Mouse (Mus musculus) left cerebral cortex, postnatal 25 days (tissue): ENCODE results near the gene H2-T24. TPM values are rescaled to one million over a fixed set of nuclear protein-coding genes. Genes with fewer than 3 reads are reported as not detected.

Experiments
- DNase-seq, 2 experiments: peaks; one replicate each; pipeline ENCODE4 v3.0.0; 2022; ENCODE audit warnings: low spot score in 2 of 2, mixed read lengths in 1 of 2
- intact Hi-C: fragments of 180-260 bp; cut with DNase I; formaldehyde crosslinking; loops from one replicate; pipeline ENCODE4 v1.15.1; 2025
- microRNA-seq, 2 experiments: library from miRNA; unstranded; fragments of <30 nt; microRNA quantifications; one replicate each; pipeline ENCODE4 v1.2.0; 2022
- total RNA-seq, 2 experiments: library from RNA; stranded (reverse); gene quantifications; 2 replicates each; pipeline ENCODE4 v1.2.3; 2021

H2-T24 gene
- total RNA-seq, 2 experiments from 2014 or later: 1.7 to 2.3 TPM

DNA sequence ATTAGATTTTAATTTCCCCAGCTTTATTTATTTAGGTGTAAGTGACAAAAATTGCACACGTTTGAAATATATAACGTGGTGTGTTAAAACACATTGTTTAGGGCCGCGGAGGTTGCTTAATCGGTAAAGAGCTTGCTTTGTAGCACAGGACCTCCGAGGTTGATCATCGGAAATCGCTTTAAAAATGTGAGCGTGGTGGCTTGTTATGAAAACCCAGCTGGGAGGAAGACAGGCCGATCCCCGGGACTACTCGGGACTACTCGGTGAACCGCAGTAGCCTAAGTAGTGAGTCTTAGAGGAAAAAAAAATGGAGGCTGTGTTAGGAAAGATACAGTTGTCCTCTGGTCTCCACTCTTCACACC lies 25.5 kb downstream of the H2-T24 start:
- no peak for DNase-seq
- intact Hi-C loops: loop anchor here (5.0 kb wide), 1 partner anchor 117 kb away; no protein-coding TSS in a partner anchor

DNA sequence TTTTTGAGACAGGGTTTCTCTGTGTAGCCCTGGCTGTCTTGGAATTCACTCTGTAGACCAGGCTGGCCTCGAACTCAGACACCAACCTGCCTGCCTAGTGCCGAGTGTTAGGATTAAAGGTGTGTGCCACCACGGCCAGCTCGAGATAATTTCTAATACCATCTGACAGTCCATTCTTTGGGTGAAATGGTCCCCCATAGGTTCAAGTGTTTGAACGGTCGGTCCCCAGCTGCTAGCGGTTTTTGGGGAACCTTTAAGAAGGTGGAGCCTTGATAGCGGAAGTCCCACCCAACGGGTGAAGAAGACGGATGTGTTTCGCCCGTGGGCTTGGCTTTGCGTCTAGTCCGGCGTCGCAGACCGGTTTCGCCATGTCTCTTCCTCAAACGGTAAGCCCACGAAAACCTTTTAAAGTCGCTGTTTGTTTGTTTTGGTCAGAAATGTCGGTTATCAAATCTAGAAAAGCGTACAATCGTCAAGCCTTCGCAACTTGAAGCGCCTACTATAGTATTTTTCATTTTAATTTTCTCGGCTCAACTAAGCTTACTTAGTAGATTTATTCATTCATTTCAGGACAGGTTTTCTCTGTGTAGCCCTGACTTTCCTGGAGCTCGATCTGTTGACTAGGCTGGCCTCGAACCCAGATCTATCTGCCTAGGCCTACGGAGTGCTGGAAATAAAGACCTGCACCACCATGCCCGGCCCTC lies 26.0 kb downstream of the H2-T24 start:
- peak; percentile 78 to 92 for DNase-seq
- intact Hi-C loops: no loop called here

DNA sequence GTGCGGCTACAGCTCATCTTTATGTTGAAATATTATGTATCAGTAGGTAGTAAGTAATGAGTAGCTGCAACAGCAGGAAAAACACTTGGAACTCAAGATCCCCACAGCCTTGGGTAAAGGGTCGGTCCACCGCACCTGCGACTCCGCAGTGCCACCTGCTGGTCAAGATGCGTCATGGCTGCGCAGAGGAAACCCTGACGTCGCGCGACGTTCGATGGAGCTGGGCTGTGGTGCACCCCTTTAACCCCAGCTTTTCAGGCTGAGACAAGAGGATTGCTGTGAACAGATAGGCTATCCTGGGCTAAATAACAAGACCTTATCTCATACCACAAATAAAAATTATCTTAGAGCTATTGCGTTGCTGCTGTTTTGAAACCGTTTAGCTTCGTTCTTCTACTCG lies 26.7 kb downstream of the H2-T24 start:
- intact Hi-C loops: loop anchor here (1.0 kb wide), 1 partner anchor 56 kb away; no protein-coding TSS in a partner anchor
- peak; percentile 80 to 82 for DNase-seq

DNA sequence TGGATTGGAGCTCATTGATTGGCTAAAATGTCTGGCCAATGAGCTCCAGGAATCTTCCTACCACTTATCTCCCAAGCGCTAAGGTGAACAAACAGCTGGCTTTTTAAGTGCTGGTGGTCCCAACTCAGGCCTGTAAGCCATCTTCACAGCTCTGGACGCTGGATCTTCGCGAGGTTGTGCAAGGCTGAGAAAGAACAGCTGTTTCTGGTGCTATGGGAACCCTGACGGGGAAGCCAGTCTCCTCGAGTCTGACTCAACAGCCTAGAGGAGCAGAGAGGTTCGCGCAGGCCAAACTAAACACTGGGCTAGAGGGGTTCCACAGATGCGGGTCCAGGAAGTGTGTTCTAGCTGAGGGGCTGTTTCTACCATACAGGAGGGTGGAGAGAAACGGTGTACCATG lies 28.6 kb downstream of the H2-T24 start:
- intact Hi-C loops: no loop called here
- DNase-seq: no peak

DNA sequence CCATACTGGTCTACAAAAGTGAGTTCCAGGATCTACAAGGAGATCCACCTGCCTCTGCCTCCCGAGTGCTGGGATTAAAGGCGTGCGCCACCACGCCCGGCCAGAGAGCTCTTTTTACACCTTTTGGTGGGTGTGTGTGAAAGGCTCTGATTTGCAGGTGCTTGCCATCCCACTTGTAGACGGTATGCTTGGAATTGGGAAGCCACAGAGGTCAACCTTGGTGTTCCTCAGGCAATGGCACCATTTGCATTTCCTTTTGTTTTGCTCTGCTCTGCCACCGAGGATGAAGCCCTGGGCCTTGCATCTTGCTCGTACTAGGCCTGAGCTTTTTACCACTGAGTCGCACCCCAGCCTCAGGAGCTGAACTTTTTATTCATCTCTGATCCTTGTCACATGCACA lies 38.6 kb downstream of the H2-T24 start:
- DNase-seq: no peak
- intact Hi-C loops: no loop called here

DNA sequence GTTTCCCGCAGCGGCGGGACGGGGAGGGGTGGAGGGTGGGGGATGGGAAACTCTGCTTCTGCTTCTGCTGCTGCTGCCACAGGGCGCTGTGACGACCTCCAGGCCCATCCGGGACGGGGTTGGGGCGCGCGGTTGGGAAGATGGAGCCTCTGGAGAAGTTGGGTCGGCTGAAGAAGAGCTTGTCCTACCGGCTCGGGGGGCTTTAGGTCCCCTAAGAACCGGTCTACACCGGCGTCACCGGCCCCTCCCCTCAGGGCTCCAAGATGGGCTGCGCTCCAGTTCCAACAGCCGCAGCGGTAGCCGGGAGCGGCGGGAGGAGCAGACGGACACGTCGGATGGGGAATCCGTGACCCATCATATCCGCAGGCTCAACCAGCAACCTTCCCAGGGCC lies 40.0 kb downstream of the H2-T24 start:
- peak; percentile 53 to 61 for DNase-seq
- intact Hi-C loops: no loop called here

DNA sequence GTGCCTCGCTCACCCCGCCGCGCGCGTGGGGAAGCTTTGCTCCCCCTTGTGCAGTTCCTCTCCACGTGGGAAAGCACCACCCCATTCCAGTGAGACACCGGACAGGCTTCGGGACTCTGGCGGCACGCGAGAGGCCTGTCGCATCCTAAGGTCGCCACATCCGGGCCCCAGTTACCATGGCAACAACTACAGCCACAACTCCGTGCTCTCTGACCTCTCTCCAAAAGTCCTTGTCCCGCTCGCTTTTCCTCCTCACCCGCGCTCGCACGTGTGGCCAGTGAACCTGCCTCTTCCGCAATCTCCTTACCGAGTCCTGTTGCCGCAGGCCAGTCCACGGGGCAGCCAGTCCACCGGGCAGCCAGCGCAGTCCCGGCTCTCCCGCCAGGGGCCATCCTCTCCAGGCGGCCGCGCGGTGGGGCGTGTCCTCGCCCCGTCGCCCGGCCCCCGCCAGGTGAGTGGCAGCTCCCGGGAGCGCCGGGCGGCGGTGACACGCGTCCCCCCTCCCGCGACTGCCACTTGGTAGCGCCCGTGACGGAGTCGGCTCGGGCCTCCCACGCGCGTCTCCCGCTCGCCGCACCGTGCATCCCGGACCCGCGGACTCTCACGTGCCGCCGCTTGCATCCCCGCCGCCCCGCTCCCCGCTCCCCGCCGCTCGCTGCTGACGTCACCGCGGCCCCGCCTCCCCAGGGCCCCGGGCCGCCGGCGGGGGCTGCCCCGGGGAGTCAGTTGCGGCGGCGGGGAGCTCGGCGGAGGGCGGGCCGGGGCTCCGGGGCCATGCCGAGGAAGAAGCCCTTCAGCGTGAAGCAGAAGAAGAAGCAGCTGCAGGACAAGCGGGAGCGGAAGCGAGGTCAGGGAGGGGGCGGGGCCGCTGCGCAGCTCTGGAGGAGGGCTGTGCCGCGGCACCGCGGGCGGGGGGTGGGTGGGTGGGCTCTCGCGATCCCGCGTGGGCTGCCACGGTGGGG lies 40.7 kb downstream of the H2-T24 start, which contains the start of the genes Gnl1 and Prr3:
TSS of gene Gnl1 (plus strand) at position 451 of the 962 bp plus-strand sequence.
TSS of gene Prr3 (minus strand) at position 836 of the 962 bp plus-strand sequence.
- DNase-seq: peak; percentile 95 to 98
- intact Hi-C loops: loop anchor here (10.0 kb wide), 2 partner anchors 145 to 975 kb away; partner anchors contain the start of genes Ppp1r11, Tubb5, Znrd1 and Znrd1as

DNA sequence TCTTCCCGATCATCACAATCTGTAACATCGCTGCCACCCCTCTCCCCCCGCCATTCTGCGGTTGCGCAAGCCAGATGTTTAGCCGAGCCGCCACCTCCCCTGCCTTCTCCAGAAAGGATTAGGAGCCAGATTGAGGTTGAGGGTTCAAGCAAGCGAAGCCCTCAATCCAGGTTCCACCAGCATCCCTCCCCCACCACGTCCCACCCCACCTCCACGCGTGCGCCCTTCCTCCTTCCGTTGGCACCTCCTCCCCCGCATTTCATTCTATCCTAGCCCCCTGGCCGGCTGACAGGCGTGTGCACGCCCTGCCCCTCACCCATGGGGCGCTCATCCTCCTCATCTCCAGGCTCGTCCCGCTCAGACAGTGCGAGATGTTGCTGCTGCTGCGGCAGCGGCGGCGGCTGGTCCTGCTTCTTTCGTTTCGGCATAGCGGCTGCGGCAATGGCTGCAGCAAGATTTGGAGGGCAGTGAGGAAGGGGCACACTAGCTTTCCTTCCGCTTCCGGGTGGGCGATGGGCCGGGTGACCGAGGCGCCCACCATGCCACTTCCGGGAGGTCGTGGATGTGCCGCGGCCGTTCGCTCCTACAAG lies 41.5 kb downstream of the H2-T24 start:
- DNase-seq: peak; percentile 94 to 95
- intact Hi-C loops: loop anchor here (10.0 kb wide), 2 partner anchors 144 to 976 kb away; partner anchors contain the start of genes Ppp1r11, Tubb5, Znrd1 and Znrd1as

DNA sequence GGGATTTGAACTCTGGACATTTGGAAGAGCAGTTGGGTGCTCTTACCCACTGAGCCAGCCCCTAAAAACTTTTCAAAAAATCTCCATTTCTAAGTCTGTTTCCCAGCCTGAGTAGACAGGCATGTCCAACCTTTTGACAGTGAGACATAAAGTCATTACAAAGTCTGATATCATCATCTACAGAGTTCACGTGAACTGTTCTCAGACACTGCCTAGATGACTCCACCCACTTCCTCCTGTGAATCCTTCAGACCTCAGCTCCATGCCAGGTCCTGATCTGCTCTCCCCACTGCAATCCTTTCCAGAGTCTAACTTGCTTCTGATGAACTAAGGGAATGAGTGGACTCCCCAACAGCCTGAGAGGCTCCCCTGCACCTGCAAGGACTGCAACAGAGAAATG lies 48.2 kb downstream of the H2-T24 start:
- no peak for DNase-seq
- intact Hi-C loops: loop anchor here (10.0 kb wide), 2 partner anchors 137 to 983 kb away; partner anchors contain the start of genes Ppp1r11, Tubb5, Znrd1 and Znrd1as

DNA sequence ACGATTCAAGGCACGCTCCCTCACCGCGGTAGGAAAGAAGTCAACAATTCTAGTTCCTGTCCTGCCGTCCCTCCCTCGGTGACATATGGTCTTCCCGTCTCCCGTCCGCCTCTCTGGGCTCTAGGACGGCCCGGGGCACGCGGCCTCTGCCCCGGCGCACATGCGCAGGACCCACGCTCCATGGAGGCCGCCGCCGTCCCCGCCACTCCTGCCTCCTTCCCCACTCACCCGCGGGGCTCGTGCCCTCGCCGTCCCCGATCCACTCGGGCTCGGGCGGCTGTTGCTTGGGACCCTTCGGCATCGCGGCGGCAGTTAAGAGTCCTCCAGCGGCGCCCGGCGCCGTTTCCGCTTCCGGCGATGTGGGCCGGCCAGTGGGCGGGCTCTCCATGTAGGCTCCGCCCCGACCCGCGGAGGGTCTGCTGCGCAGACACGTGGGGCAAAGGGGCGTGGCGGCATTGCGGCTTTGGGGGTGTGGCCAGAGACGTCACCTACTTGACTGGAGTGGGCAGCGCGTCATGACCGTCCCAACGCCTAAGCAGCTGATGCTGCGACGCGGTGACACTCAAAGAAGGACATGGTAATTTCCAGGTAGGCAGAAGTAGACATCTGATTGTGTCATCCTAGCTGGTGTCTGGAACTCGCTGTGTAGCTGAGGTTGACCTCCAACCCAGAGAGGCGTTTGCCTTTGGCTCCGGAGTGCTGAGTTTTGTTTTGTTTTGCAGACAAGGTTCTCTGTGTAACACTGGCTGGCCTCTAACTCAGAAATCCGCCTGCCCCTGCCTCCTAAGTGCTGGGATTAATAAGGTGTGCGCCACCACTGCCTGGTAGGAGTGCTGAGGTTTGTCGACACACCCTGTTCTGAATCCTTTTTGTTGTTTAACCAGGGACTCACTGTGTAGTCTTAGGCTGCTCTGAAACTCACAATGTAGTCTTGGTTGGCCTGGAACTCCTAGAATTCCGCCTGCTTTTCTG lies 50.7 kb downstream of the H2-T24 start, which contains the start of gene Abcf1:
TSS of gene Abcf1 (minus strand) at position 344 of the 972 bp plus-strand sequence.
- intact Hi-C loops: loop anchor here (10.0 kb wide), 2 partner anchors 135 to 985 kb away; partner anchors contain the start of genes Ppp1r11, Tubb5, Znrd1 and Znrd1as
- DNase-seq: peak; percentile 98 to 99

DNA sequence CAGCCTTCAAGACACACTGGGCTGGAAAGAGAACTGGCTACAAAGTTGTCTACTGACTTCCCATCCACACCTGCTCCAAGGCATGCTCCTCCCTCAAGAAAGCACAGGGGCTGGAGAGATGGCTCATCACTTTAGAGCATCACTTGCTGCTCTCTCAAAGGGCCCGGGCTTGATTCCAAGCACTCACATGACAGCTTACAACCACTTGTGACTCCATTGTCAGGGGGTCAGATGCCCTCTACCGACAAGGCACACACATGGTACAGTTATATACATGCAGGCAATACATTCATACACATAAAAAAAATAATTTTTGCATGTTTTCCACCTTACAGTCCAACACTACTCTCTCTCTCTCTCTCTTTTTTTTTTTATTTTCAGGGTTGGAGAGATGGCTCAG lies 52.7 kb downstream of the H2-T24 start:
- DNase-seq: no peak
- intact Hi-C loops: no loop called here

DNA sequence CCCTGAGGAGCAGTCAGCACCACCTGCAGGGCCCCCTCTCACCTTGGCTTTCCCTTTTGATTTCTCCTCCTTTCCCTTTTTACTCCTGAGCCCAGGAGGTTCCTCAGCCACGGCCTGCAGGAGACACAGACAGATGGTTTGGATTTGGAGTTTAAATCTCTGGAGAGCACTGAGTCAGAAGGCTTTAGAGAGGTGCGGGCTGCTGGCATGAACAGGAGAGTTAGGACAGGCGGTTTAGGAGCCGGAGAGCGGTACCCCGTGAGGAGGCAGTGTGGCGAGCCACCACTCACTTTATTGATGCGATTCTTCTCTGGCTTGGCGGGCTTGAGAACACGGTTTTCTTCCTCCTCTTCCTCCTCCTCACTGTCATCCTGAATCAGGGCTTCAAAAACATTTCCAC lies 57.1 kb downstream of the H2-T24 start:
- no peak for DNase-seq
- intact Hi-C loops: no loop called here

DNA sequence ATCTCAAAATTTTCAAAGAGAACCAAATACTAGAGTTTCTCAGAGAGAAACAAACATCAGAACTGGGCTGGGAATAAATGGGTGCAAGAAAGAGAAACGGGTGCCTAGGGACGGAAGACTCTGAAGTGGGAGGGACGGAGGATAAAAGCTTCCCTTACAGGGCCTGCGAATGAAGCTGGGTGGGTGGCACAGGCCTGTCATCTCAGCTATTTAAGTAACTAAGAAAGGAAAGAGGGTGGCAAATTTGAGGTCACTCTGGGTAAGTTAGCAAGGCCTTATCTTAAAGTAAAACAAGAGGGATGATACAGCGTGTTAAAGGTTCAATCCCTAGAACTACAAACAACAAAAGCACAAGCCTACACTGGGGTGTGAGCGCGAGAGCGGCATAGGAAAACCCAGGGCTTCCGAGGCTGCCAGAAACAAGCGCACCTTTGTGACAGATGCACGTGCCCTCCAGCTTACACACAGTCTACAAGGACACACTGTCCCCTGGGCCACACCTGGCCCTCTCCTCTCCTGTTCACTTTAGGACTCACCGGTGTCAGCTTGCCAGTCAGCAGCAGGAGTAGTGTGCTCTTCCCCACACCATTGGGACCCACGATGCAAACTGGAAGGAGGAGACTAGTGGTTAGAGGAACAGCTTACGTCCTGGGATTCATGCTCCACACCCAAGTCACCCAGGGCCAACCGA lies 61.7 kb downstream of the H2-T24 start:
- intact Hi-C loops: no loop called here
- peak in 1 of 2 experiments; percentile 34 for DNase-seq

Small RNA genes within 50 kb of the gene (microRNA-seq; reads per million reads assigned to microRNA genes)
- 310 to 541 reads per million in 2 experiments for gene Mir877

Other genes with a start within 250 kb of the H2-T24 start
- gene Ier3, start 198.9 kb downstream of the H2-T24 start, total RNA-seq: 10 to 100 TPM; 11.2 to 12.5 TPM
- 100 to 1,000 TPM; 120 to 137 TPM for gene Flot1, start 197.3 kb downstream of the H2-T24 start, total RNA-seq
- gene Tubb5, start 182.3 kb downstream of the H2-T24 start, total RNA-seq: 100 to 1,000 TPM; 492 to 522 TPM
- 10 to 100 TPM in 1 of 2 experiments, 1 to 10 TPM in 1; 9.7 to 12.0 TPM for gene Mdc1, start 179.0 kb downstream of the H2-T24 start, total RNA-seq
- gene Nrm, start 159.2 kb downstream of the H2-T24 start, total RNA-seq: 1 to 10 TPM; 3.2 to 3.6 TPM
- gene Ppp1r18, start 155.0 kb downstream of the H2-T24 start, total RNA-seq: 1 to 10 TPM; 8.3 to 8.7 TPM
- gene Dhx16, start 140.7 kb downstream of the H2-T24 start, total RNA-seq: 10 to 100 TPM; 29.5 to 32.4 TPM
- gene 2310061I04Rik, start 123.1 kb downstream of the H2-T24 start, total RNA-seq: 10 to 100 TPM; 55.4 to 59.6 TPM
- gene Atat1, start 110.5 kb downstream of the H2-T24 start, total RNA-seq: 10 to 100 TPM; 53.0 to 56.1 TPM
- gene Mrps18b, start 104.2 kb downstream of the H2-T24 start, total RNA-seq: 10 to 100 TPM; 35.3 to 40.1 TPM
- 10 to 100 TPM; 70.2 to 76.0 TPM for gene Ppp1r10, start 104.1 kb downstream of the H2-T24 start, total RNA-seq
- 10 to 100 TPM; 76.7 to 82.6 TPM for gene Abcf1, start 50.8 kb downstream of the H2-T24 start, total RNA-seq
- 100 to 1,000 TPM; 161 to 175 TPM for gene Gnl1, start 40.7 kb downstream of the H2-T24 start, total RNA-seq
- gene Prr3, start 40.3 kb downstream of the H2-T24 start, total RNA-seq: 10 to 100 TPM; 40.1 to 42.9 TPM
- gene H2-T23, start 12.3 kb upstream of the H2-T24 start, total RNA-seq: 10 to 100 TPM in 1 of 2 experiments, 1 to 10 TPM in 1; 9.9 to 10.2 TPM
- 1 to 10 TPM; 8.3 to 9.3 TPM for gene H2-T22, start 22.2 kb upstream of the H2-T24 start, total RNA-seq
- not detected for gene Gm6034, start 22.4 kb upstream of the H2-T24 start, total RNA-seq
- gene Gm11127, start 37.8 kb upstream of the H2-T24 start, total RNA-seq: 1 to 10 TPM; 1.3 TPM
- not detected for gene Gm19684, start 101.1 kb upstream of the H2-T24 start, total RNA-seq
- not detected for gene Gm7030, start 108.9 kb upstream of the H2-T24 start, total RNA-seq
- not detected for gene Gm8909, start 148.0 kb upstream of the H2-T24 start, total RNA-seq
- not detected for gene H2-T3, start 169.7 kb upstream of the H2-T24 start, total RNA-seq
- gene Rpp21, start 237.5 kb upstream of the H2-T24 start, total RNA-seq: 10 to 100 TPM; 40.5 to 45.3 TPM